In the genomic region with DNA sequence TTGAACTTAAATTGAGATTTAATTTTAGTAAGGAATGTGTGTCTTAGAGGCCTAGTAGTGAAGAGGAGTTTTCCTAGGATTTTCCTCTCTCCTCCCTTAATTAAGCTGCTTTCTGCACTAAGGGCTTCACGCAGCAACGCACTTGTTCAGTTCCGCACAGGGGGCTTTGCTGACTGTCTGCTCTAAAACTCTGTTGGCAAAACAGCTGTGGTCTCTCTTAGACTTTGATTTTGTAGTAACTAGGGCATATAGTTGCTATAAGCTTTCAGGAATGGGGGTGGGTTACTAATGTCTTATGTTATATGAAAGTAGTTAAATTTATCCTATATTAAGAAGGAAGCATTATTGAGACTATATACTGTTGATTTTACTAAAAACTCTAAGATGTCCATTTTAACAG, we compare ENCODE assay signal across 27 mouse cellular contexts. TPM values are rescaled to one million over a fixed set of nuclear protein-coding genes. Genes with fewer than 3 reads are reported as not detected.
DNase-seq lines count a peak whose midpoint lies in the region; ATAC-seq and TF ChIP-seq lines count a peak whose summit lies in the region.
"Had no signal": no experiment of that assay in that cellular context is flagged by ENCODE, and none has a peak within 500 bp of the region (broad histone marks: within the 10 kb centered on the region; RNA-seq: fewer than 3 reads in every experiment).

No protein-coding gene starts in this region.

- no peak overlapping the region for H3K4me2 ChIP-seq in intestine, postnatal 0 days (replicated peaks; ENCODE audit: low read depth)
- no peak overlapping the region for H3K4me2 ChIP-seq in intestine, embryonic 15.5 days (replicated peaks)
- H3K4me2 ChIP-seq in CH12.LX (ENCODE audit: insufficient read depth, low read depth, poor library complexity, severe bottlenecking): peak overlapping the region; percentile 81
- H3K4me2 ChIP-seq in hindbrain, embryonic 12.5 days (replicated peaks): no peak overlapping the region
- no peak overlapping the region for H3K4me2 ChIP-seq in forebrain, embryonic 11.5 days (ENCODE audit: low read depth, low read length, severe bottlenecking)
- H3K4me2 ChIP-seq: embryonic facial prominence, embryonic 12.5 days; forebrain, embryonic 12.5 days had no signal

- TF ChIP-seq EP300 in CH12.LX (IDR thresholded peaks at IDR 0.05; ENCODE audit: low read length) (no peak), MEL (IDR thresholded peaks at IDR 0.05; ENCODE audit: low read depth in 1 of 2, low read length in 2 of 2) (no peak)

- H3K4me1 ChIP-seq in intestine, postnatal 0 days (replicated peaks; ENCODE audit: control insufficient read depth, insufficient read depth, low read length): no peaks in the 10 kb centered on the region
- H3K4me1 ChIP-seq in intestine, embryonic 15.5 days (replicated peaks): 0 out of 2 replicates have a peak, but pooled peaks cover 4% of the 10 kb centered on the region
- peaks cover 0 to 21% of the 10 kb centered on the region in 2 experiments; a peak in 3 of 4 replicates for H3K4me1 ChIP-seq in CH12.LX (ENCODE audit: control insufficient read depth in 1 of 2, insufficient read depth in 2 of 2)
- H3K4me1 ChIP-seq in MEL (ENCODE audit: control insufficient read depth in 1 of 2, insufficient read depth in 2 of 2, low read length in 2 of 2): peaks cover 34 to 38% of the 10 kb centered on the region in 2 experiments
- H3K4me1 ChIP-seq in hindbrain, embryonic 12.5 days: peaks cover 18% of the 10 kb centered on the region
- H3K4me1 ChIP-seq in forebrain, embryonic 11.5 days (replicated peaks; ENCODE audit: control insufficient read depth, insufficient read depth, low read length): peaks cover 2% of the 10 kb centered on the region; the same call in 1 of the 2 replicates

- H3K27ac ChIP-seq in intestine, postnatal 0 days (ENCODE audit: low read depth, low read length): 0 out of 2 replicates have a peak overlapping the region, but pooled peaks have one; percentile 11
- no peak overlapping the region for H3K27ac ChIP-seq in intestine, embryonic 15.5 days
- H3K27ac ChIP-seq in CH12.LX (ENCODE audit: insufficient read depth, low read depth) (no peak overlapping the region), MEL (ENCODE audit: control insufficient read depth, low read depth, low read length) (peak overlapping the region; percentile 3; the same call in 1 of the 2 replicates)
- no peak overlapping the region for H3K27ac ChIP-seq in hindbrain, embryonic 12.5 days
- H3K27ac ChIP-seq in forebrain, embryonic 11.5 days (ENCODE audit: low read depth, low read length): no peak overlapping the region
- H3K27ac ChIP-seq: embryonic facial prominence, embryonic 12.5 days; forebrain, embryonic 12.5 days had no signal

- WGBS in intestine, postnatal 0 days: 98% methylated on average over 3 of the region's 3 CpGs
- WGBS in intestine, embryonic 15.5 days: 95% methylated on average over 3 of the region's 3 CpGs
- WGBS in hindbrain, embryonic 12.5 days: 81% methylated on average over 3 of the region's 3 CpGs
- 80% methylated on average over 3 of the region's 3 CpGs for WGBS in forebrain, embryonic 11.5 days

- in situ Hi-C loops in CH12.LX (cut with MboI; ENCODE audit: low pct_ligation_motif_present, low pct_unique_long_range_greater_than_20kb, low sequenced_read_pairs): no loop called here

- peaks cover 26% of the 10 kb centered on the region for H3K36me3 ChIP-seq in intestine, postnatal 0 days (ENCODE audit: control insufficient read depth, insufficient read depth)
- H3K36me3 ChIP-seq in intestine, embryonic 15.5 days: peaks cover 9% of the 10 kb centered on the region
- H3K36me3 ChIP-seq in CH12.LX (replicated peaks in 1 of 2; ENCODE audit: control insufficient read depth in 1 of 2, insufficient read depth in 1 of 2, low read length in 1 of 2) (peaks cover 43 to 60% of the 10 kb centered on the region in 2 experiments), MEL (ENCODE audit: control insufficient read depth in 1 of 2, insufficient read depth in 2 of 2, low read length in 2 of 2) (peaks cover 48 to 70% of the 10 kb centered on the region in 2 experiments)
- H3K36me3 ChIP-seq in hindbrain, embryonic 12.5 days: peaks cover 44% of the 10 kb centered on the region
- H3K36me3 ChIP-seq in forebrain, embryonic 11.5 days (ENCODE audit: control insufficient read depth, insufficient read depth, low read length): peaks cover 26% of the 10 kb centered on the region

- no peaks in the 10 kb centered on the region for H3K27me3 ChIP-seq in intestine, postnatal 0 days (replicated peaks; ENCODE audit: control insufficient read depth, insufficient read depth, low read length)
- no peaks in the 10 kb centered on the region for H3K27me3 ChIP-seq in intestine, embryonic 15.5 days (replicated peaks)
- H3K27me3 ChIP-seq in CH12.LX (replicated peaks) (no peaks in the 10 kb centered on the region), MEL (ENCODE audit: control insufficient read depth in 1 of 2, insufficient read depth in 2 of 2, low read length in 2 of 2) (no peaks in the 10 kb centered on the region)
- H3K27me3 ChIP-seq in hindbrain, embryonic 12.5 days: no peaks in the 10 kb centered on the region
- no peaks in the 10 kb centered on the region for H3K27me3 ChIP-seq in forebrain, embryonic 11.5 days (ENCODE audit: control insufficient read depth, insufficient read depth, low read length)
- H3K27me3 ChIP-seq: embryonic facial prominence, embryonic 12.5 days; forebrain, embryonic 12.5 days; Patski had no signal

- dilution Hi-C loops in CH12.LX (cut with MboI; ENCODE audit: extremely low pct_ligation_motif_present, extremely low pct_unique_long_range_greater_than_20kb, low sequenced_read_pairs): no loop called here

- TF ChIP-seq RAD21 in CH12.LX (IDR thresholded peaks at IDR 0.05; ENCODE audit: low read depth, low read length) (no peak), MEL (IDR thresholded peaks at IDR 0.05; ENCODE audit: low read depth, low read length) (no peak)

- no peak; the same call in 1 of the 2 replicates for TF ChIP-seq POLR2A in CH12.LX (IDR thresholded peaks at IDR 0.05; ENCODE audit: low read depth, low read length)
- no peak for TF ChIP-seq POLR2A in MEL (IDR thresholded peaks at IDR 0.05; ENCODE audit: control insufficient read depth in 1 of 2, insufficient read depth in 1 of 2, low read depth in 1 of 2, low read length in 2 of 2, poor library complexity in 1 of 2)

- no peak for ATAC-seq in intestine, postnatal 0 days
- no peak for ATAC-seq in intestine, embryonic 15.5 days
- no peak for ATAC-seq in hindbrain, embryonic 12.5 days (ENCODE audit: low FRiP score)
- no peak for ATAC-seq in forebrain, embryonic 11.5 days (replicated peaks; ENCODE audit: low FRiP score)
- ATAC-seq: CD4-positive, CD25-positive, alpha-beta regulatory T cell, adult 4 months; forebrain, embryonic 14.5 days; forebrain, embryonic 16.5 days; Patski had no signal

- no peak for TF ChIP-seq CTCF in intestine, postnatal 0 days (IDR thresholded peaks at IDR 0.05; ENCODE audit: low read depth)
- no peak for TF ChIP-seq CTCF in CH12.LX (conservative IDR thresholded peaks at IDR 0.05 in 1 of 2, IDR thresholded peaks at IDR 0.05 in 1 of 2; ENCODE audit: low read depth in 2 of 2, low read length in 2 of 2)
- no peak for TF ChIP-seq CTCF in MEL (IDR thresholded peaks at IDR 0.05 in 2 of 3, conservative IDR thresholded peaks at IDR 0.05 in 1 of 3; ENCODE audit: control insufficient read depth in 1 of 3, insufficient read depth in 1 of 3, low read depth in 2 of 3, low read length in 3 of 3, poor library complexity in 1 of 3, severe bottlenecking in 1 of 3)

- H3K79me2 ChIP-seq in CH12.LX (replicated peaks; ENCODE audit: control insufficient read depth, extremely low read depth, insufficient read depth, poor library complexity, severe bottlenecking): peaks cover 58% of the 10 kb centered on the region
- peaks cover 46% of the 10 kb centered on the region for H3K79me2 ChIP-seq in MEL (ENCODE audit: control insufficient read depth, insufficient read depth, low read length, poor library complexity)

- DNase-seq in CH12.LX (ENCODE audit: extremely low read depth) (no peak), MEL (ENCODE audit: low read depth, low spot score) (peak; percentile 61), ZHBTc4 (ENCODE audit: low read depth, low spot score) (peak; percentile 18)
- no peak for DNase-seq in layer of hippocampus, adult 18-20 months (ENCODE audit: low spot score in 2 of 2)
- DNase-seq in forebrain, embryonic 11.5 days (ENCODE audit: low spot score): no peak
- DNase-seq: adrenal gland, adult 2 months; adrenal gland, postnatal 10 days; adrenal gland, postnatal 25 days; B cell, adult 2 months; cerebellum, adult 11 months; cerebellum, adult 18-20 months; cerebellum, adult 8-10 months; cerebellum, adult 9-11 months; cerebellum, postnatal 14 days; cerebellum, postnatal 36 days; embryo, embryonic 11 days had no signal

- H3K9ac ChIP-seq in intestine, postnatal 0 days (ENCODE audit: low read depth, low read length): no peak overlapping the region
- H3K9ac ChIP-seq in intestine, embryonic 15.5 days: no peak overlapping the region
- H3K9ac ChIP-seq in CH12.LX (ENCODE audit: insufficient read depth, low read depth) (peak overlapping the region; percentile 100), MEL (ENCODE audit: control insufficient read depth, low read depth, low read length, poor library complexity, severe bottlenecking) (peak overlapping the region; percentile 19)
- no peak overlapping the region for H3K9ac ChIP-seq in hindbrain, embryonic 12.5 days
- no peak overlapping the region for H3K9ac ChIP-seq in forebrain, embryonic 11.5 days (ENCODE audit: low read length)
- H3K9ac ChIP-seq: embryonic facial prominence, embryonic 12.5 days; forebrain, embryonic 12.5 days had no signal

- H3K9me3 ChIP-seq in intestine, postnatal 0 days (ENCODE audit: control insufficient read depth): no peaks in the 10 kb centered on the region
- no peaks in the 10 kb centered on the region for H3K9me3 ChIP-seq in intestine, embryonic 15.5 days
- H3K9me3 ChIP-seq in CH12.LX (replicated peaks; ENCODE audit: low read length): no peaks in the 10 kb centered on the region
- no peaks in the 10 kb centered on the region for H3K9me3 ChIP-seq in MEL (replicated peaks; ENCODE audit: insufficient read depth, low read length)
- no peaks in the 10 kb centered on the region for H3K9me3 ChIP-seq in hindbrain, embryonic 12.5 days (replicated peaks)
- no peaks in the 10 kb centered on the region for H3K9me3 ChIP-seq in forebrain, embryonic 11.5 days (ENCODE audit: control insufficient read depth, low read length)
- H3K9me3 ChIP-seq: embryonic facial prominence, embryonic 12.5 days; forebrain, embryonic 12.5 days; G1E had no signal

- H3K4me3 ChIP-seq in intestine, postnatal 0 days (ENCODE audit: low read depth, low read length): no peak overlapping the region
- H3K4me3 ChIP-seq in intestine, embryonic 15.5 days (replicated peaks): no peak overlapping the region
- H3K4me3 ChIP-seq in CH12.LX (replicated peaks in 1 of 3; ENCODE audit: low read depth in 2 of 3, low read length in 2 of 3, poor library complexity in 1 of 3) (peak overlapping the region; percentile 52 to 78 (median 73)), MEL (ENCODE audit: control insufficient read depth in 1 of 2, insufficient read depth in 1 of 2, low read depth in 2 of 2, low read length in 2 of 2) (no peak overlapping the region; a peak in 1 of 4 replicates)
- H3K4me3 ChIP-seq in hindbrain, embryonic 12.5 days: no peak overlapping the region
- H3K4me3 ChIP-seq in forebrain, embryonic 11.5 days (ENCODE audit: low read depth, low read length): no peak overlapping the region
- H3K4me3 ChIP-seq: embryonic facial prominence, embryonic 12.5 days; forebrain, embryonic 12.5 days had no signal

RNA-seq across cellular contexts. Expression of gene Gpc5, which starts 46.3 kb away (rescaled TPM):
- 0.09 and 0.12 TPM in 2 replicates for polyA plus RNA-seq in intestine, postnatal 0 days (2015; fragmentation: Nextera tagmentation; extraction: Ambion mirVana)
- polyA plus RNA-seq in intestine, embryonic 15.5 days (2015; fragmentation: Nextera tagmentation; extraction: Ambion mirVana): 0.15 and 0.18 TPM in 2 replicates
- not detected in 2 replicates for total RNA-seq in CH12.LX (2012; rRNA removed)
- total RNA-seq in CH12.LX (2014; rRNA removed): not detected in 2 replicates
- 0.14 TPM in 1 of 2 replicates, not detected in the other for polyA plus RNA-seq in CH12.LX (2012; ENCODE audit: insufficient read length, low read depth)
- not detected in 2 replicates for total RNA-seq in MEL (2012; rRNA removed)
- not detected for polyA plus RNA-seq in MEL (2012; ENCODE audit: insufficient read depth in 1 of 2, insufficient read length in 2 of 2, low read depth in 1 of 2, low replicate concordance in 2 of 2, missing spikeins in 1 of 2)
- 10 to 100 TPM; 35.6 to 36.1 TPM for total RNA-seq in layer of hippocampus, adult 18-20 months (2021)
- 1.0 and 2.0 TPM in 2 replicates for polyA plus RNA-seq in hindbrain, embryonic 12.5 days (2016; fragmentation: Nextera tagmentation; extraction: Ambion mirVana)
- polyA plus RNA-seq in forebrain, embryonic 11.5 days (2014; fragmentation: Nextera tagmentation; extraction: Ambion mirVana): 0.48 and 0.57 TPM in 2 replicates
- total RNA-seq: common myeloid progenitor, adult 5-6 weeks had no signal
- polyA plus RNA-seq: G1E had no signal

Comparison
In these comparisons a context has a peak if more than half of its experiments do, and no peak if none do; other contexts are left out.
1. H3K27ac ChIP-seq: peak in intestine, postnatal 0 days (single experiment) and MEL (single experiment); none in intestine, embryonic 15.5 days (single experiment), CH12.LX (single experiment), hindbrain, embryonic 12.5 days (single experiment) and forebrain, embryonic 11.5 days (single experiment).
2. H3K4me3 ChIP-seq: peak in CH12.LX (3 of 3); none in intestine, postnatal 0 days (single experiment), intestine, embryonic 15.5 days (single experiment), MEL (0 of 2), hindbrain, embryonic 12.5 days (single experiment) and forebrain, embryonic 11.5 days (single experiment).
3. H3K9ac ChIP-seq: peak in CH12.LX (single experiment) and MEL (single experiment); none in intestine, postnatal 0 days (single experiment), intestine, embryonic 15.5 days (single experiment), hindbrain, embryonic 12.5 days (single experiment) and forebrain, embryonic 11.5 days (single experiment).
4. DNase-seq: peak in MEL (single experiment) and ZHBTc4 (single experiment); none in CH12.LX (single experiment), layer of hippocampus, adult 18-20 months (0 of 2) and forebrain, embryonic 11.5 days (single experiment).